Mouse (Mus musculus): ENCODE data around the gene Ly6c2.
"Not testable (repeated sequence)": the region's sequence is repeated elsewhere in the genome, so short reads cannot be mapped to it uniquely, and the experiment has no call there.

Gene Ly6c2

GRCm38 (mm10) chr15:75111861-75112630 is at the start of gene Ly6c2:
Gene Ly6c2, minus strand, starts transcription at chr15:75111970.
- not testable (repeated sequence) for DNase-seq (ENCODE audit: low spot score in 2 of 2)

GRCm38 (mm10) chr15:75157646-75158045 is 45.9 kb upstream of the Ly6c2 start:
- DNase-seq (ENCODE audit: low spot score in 2 of 2) = no peak

- DNase-seq (ENCODE audit: low spot score in 2 of 2) = no peak
These were observed 43.2 kb upstream of the Ly6c2 start, which contains the start of gene Ly6g for GRCm38 (mm10) chr15:75154940-75155339. Gene Ly6g, plus strand, starts transcription at chr15:75155240.

- no peak for DNase-seq (ENCODE audit: low spot score in 2 of 2)
These were observed 41.3 kb upstream of the Ly6c2 start for GRCm38 (mm10) chr15:75153087-75153486.

- DNase-seq (ENCODE audit: low spot score in 2 of 2) = no peak
These were observed 32.0 kb upstream of the Ly6c2 start for GRCm38 (mm10) chr15:75143735-75144134.

GRCm38 (mm10) chr15:75141812-75142360 is 30.1 kb upstream of the Ly6c2 start:
- DNase-seq (ENCODE audit: low spot score in 2 of 2) = not testable (repeated sequence)

GRCm38 (mm10) chr15:75137739-75138138 is 26.0 kb upstream of the Ly6c2 start:
- not testable (repeated sequence) for DNase-seq (ENCODE audit: low spot score in 2 of 2)

GRCm38 (mm10) chr15:75135090-75135783 is 23.5 kb upstream of the Ly6c2 start:
- not testable (repeated sequence) for DNase-seq (ENCODE audit: low spot score in 2 of 2)

- not testable (repeated sequence) for DNase-seq (ENCODE audit: low spot score in 2 of 2)
These were observed 20.6 kb upstream of the Ly6c2 start for GRCm38 (mm10) chr15:75132346-75132745.

- no peak for DNase-seq (ENCODE audit: low spot score in 2 of 2)
These were observed 8.3 kb upstream of the Ly6c2 start for GRCm38 (mm10) chr15:75120066-75120465.

GRCm38 (mm10) chr15:75118742-75119141 is 7.0 kb upstream of the Ly6c2 start:
- not testable (repeated sequence) for DNase-seq (ENCODE audit: low spot score in 2 of 2)

GRCm38 (mm10) chr15:75117481-75117880 is 5.7 kb upstream of the Ly6c2 start:
- DNase-seq (ENCODE audit: low spot score in 2 of 2) = not testable (repeated sequence)

- no peak for DNase-seq (ENCODE audit: low spot score in 2 of 2)
These were observed 4.8 kb upstream of the Ly6c2 start for GRCm38 (mm10) chr15:75116525-75116924.

GRCm38 (mm10) chr15:75110424-75110823 is 1.3 kb downstream of the Ly6c2 start:
- DNase-seq (ENCODE audit: low spot score in 2 of 2) = not testable (repeated sequence)

- no peak for DNase-seq (ENCODE audit: low spot score in 2 of 2)
These were observed 12.5 kb downstream of the Ly6c2 start for GRCm38 (mm10) chr15:75099261-75099660.

- DNase-seq (ENCODE audit: low spot score in 2 of 2) = not testable (repeated sequence)
These were observed 23.7 kb downstream of the Ly6c2 start for GRCm38 (mm10) chr15:75088041-75088440.

- DNase-seq (ENCODE audit: low spot score in 2 of 2) = no peak
These were observed 41.8 kb downstream of the Ly6c2 start for GRCm38 (mm10) chr15:75069965-75070364.

- DNase-seq (ENCODE audit: low spot score in 2 of 2) = not testable (repeated sequence)
These were observed 49.7 kb downstream of the Ly6c2 start for GRCm38 (mm10) chr15:75062030-75062574.

- no peak for DNase-seq (ENCODE audit: low spot score in 2 of 2)
These were observed 51.3 kb downstream of the Ly6c2 start for GRCm38 (mm10) chr15:75060505-75060904.
